ENCODE assay signal across 8 mouse cellular contexts in the genomic region with DNA sequence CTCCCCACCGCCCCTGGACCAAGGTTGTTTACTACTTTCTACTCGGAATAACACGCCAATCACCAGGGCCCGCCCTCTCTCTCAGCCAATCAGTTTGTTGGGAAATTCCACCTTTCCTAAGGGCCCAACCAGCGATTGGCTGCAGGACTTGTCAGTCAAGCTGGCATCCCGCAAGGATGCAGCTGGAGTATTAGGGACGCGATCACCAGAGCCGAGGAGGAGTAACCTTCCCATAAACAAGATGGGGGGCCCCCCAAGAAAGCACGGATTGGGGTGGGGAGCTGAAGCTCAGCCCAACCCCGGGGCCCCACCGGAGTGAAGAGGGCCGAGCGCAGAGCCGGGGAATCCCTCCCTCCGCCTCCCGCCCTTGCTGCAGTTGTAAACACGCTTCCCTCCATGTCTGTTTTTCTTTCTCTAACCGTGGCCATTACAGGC.
DNase-seq lines count a peak whose midpoint lies in the region; ATAC-seq and TF ChIP-seq lines count a peak whose summit lies in the region.

No protein-coding gene starts in this region.

- peak; percentile 49; the same call in 1 of the 2 replicates for TF ChIP-seq POLR2A in bone marrow, adult 2 months (IDR thresholded peaks at IDR 0.05; ENCODE audit: borderline replicate concordance, control insufficient read depth, low read depth, low read length)

- ATAC-seq in embryonic facial prominence, embryonic 15.5 days (ENCODE audit: insufficient number of reproducible peaks, low FRiP score, low TSS enrichment, low read depth): peak; percentile 93
- ATAC-seq in kidney, embryonic 15.5 days (replicated peaks; ENCODE audit: low FRiP score): peak; percentile 94
- peak; percentile 81 for ATAC-seq in monocyte, adult 5-6 weeks (replicated peaks; ENCODE audit: insufficient number of reproducible peaks, low FRiP score, low TSS enrichment, poor library complexity, severe bottlenecking)

- peaks cover 3% of the 10 kb centered on the region; the same call in 1 of the 2 replicates for H3K4me1 ChIP-seq in bone marrow, adult 2 months (ENCODE audit: control insufficient read depth, insufficient read depth, low read length)
- peaks cover 49% of the 10 kb centered on the region for H3K4me1 ChIP-seq in embryonic facial prominence, embryonic 15.5 days
- peaks cover 64% of the 10 kb centered on the region for H3K4me1 ChIP-seq in heart, embryonic 10.5 days
- peaks cover 46% of the 10 kb centered on the region for H3K4me1 ChIP-seq in kidney, embryonic 15.5 days

- H3K4me2 ChIP-seq in embryonic facial prominence, embryonic 15.5 days (replicated peaks): peak overlapping the region; percentile 74
- H3K4me2 ChIP-seq in kidney, embryonic 15.5 days: peak overlapping the region; percentile 88

- no peaks in the 10 kb centered on the region for H3K9me3 ChIP-seq in embryonic facial prominence, embryonic 15.5 days (replicated peaks)
- H3K9me3 ChIP-seq in heart, embryonic 10.5 days: no peaks in the 10 kb centered on the region
- no peaks in the 10 kb centered on the region for H3K9me3 ChIP-seq in kidney, embryonic 15.5 days (replicated peaks)

- H3K36me3 ChIP-seq in embryonic facial prominence, embryonic 15.5 days: no peaks in the 10 kb centered on the region
- H3K36me3 ChIP-seq in heart, embryonic 10.5 days: no peaks in the 10 kb centered on the region
- H3K36me3 ChIP-seq in kidney, embryonic 15.5 days: no peaks in the 10 kb centered on the region

- H3K9ac ChIP-seq in embryonic facial prominence, embryonic 15.5 days: peak overlapping the region; percentile 35
- H3K9ac ChIP-seq in kidney, embryonic 15.5 days: peak overlapping the region; percentile 54

- TF ChIP-seq CTCF in bone marrow, adult 2 months (IDR thresholded peaks at IDR 0.05; ENCODE audit: control insufficient read depth, insufficient read depth, low read length): no peak

- H3K27ac ChIP-seq in bone marrow, adult 2 months (ENCODE audit: control insufficient read depth, insufficient read depth, low read depth, low read length, poor library complexity): peak overlapping the region; percentile 60
- H3K27ac ChIP-seq in embryonic facial prominence, embryonic 15.5 days (replicated peaks): peak overlapping the region; percentile 95
- H3K27ac ChIP-seq in heart, embryonic 10.5 days: peak overlapping the region; percentile 90
- peak overlapping the region; percentile 94 for H3K27ac ChIP-seq in kidney, embryonic 15.5 days

- no peaks in the 10 kb centered on the region for H3K27me3 ChIP-seq in embryonic facial prominence, embryonic 15.5 days
- H3K27me3 ChIP-seq in heart, embryonic 10.5 days (ENCODE audit: insufficient read depth, poor library complexity, severe bottlenecking): no peaks in the 10 kb centered on the region
- H3K27me3 ChIP-seq in kidney, embryonic 15.5 days: no peaks in the 10 kb centered on the region

- H3K4me3 ChIP-seq in bone marrow, adult 2 months (replicated peaks; ENCODE audit: control insufficient read depth, low read depth, low read length): peak overlapping the region; percentile 77
- peak overlapping the region; percentile 54 for H3K4me3 ChIP-seq in embryonic facial prominence, embryonic 15.5 days (replicated peaks)
- peak overlapping the region; percentile 76 for H3K4me3 ChIP-seq in heart, embryonic 10.5 days
- H3K4me3 ChIP-seq in kidney, embryonic 15.5 days (replicated peaks): peak overlapping the region; percentile 68

- peak; percentile 99 for DNase-seq in 416B (ENCODE audit: low read depth)
- DNase-seq in heart, embryonic 10.5 days (ENCODE audit: low spot score): peak; percentile 96
- DNase-seq in liver: peak; percentile 98
- peak; percentile 96 to 97 for DNase-seq in spleen, postnatal 4 days (ENCODE audit: low spot score in 2 of 2)

- WGBS in bone marrow, adult 2 months: under 1% methylated on average over 19 of the region's 19 CpGs
- WGBS in embryonic facial prominence, embryonic 15.5 days: 1% methylated on average over 19 of the region's 19 CpGs
- under 1% methylated on average over 19 of the region's 19 CpGs for WGBS in heart, embryonic 10.5 days
- under 1% methylated on average over 19 of the region's 19 CpGs for WGBS in kidney, embryonic 15.5 days

Comparison
In these comparisons a context has a peak if more than half of its experiments do, and no peak if none do; other contexts are left out.
1. Peak in every context shown above with its lines: DNase-seq, ATAC-seq, H3K4me3 ChIP-seq and H3K27ac ChIP-seq.